Mouse (Mus musculus) limb, embryonic 14.5 days (tissue): ENCODE measurements around the gene Tk2. TPM values are rescaled to one million over a fixed set of nuclear protein-coding genes. Genes with fewer than 3 reads are reported as not detected.

ENCODE experiments used
- ATAC-seq: fragments of 200-750 bp; cut with Nextera tagmentation; 2 replicates; pipeline ENCODE4 v1.8.0; 2017; ENCODE audit warnings: low read depth, moderate number of reproducible peaks, moderate TSS enrichment; ENCODE audit not compliant: low FRiP score
- DNase-seq: peaks from one replicate; pipeline ENCODE4 v3.0.0-alpha.2; 2015; ENCODE audit warnings: low spot score
- H3K27ac ChIP-seq: fragments of 300-500 bp; sonication (generic); replicated peaks from 2 replicates; pipeline ENCODE4 v1.5.1; 2014; ENCODE audit warnings: low read depth, mild to moderate bottlenecking, low read length, moderate library complexity, mixed read lengths
- H3K27me3 ChIP-seq: fragments of 300-500 bp; sonication (generic); 2 replicates; pipeline ENCODE4 v1.6.1; 2014; ENCODE audit warnings: low read length, mixed read lengths; ENCODE audit not compliant: control insufficient read depth, insufficient read depth
- H3K36me3 ChIP-seq: fragments of 300-500 bp; sonication (generic); 2 replicates; pipeline ENCODE4 v1.6.1; 2014; ENCODE audit warnings: mild to moderate bottlenecking, low read length, moderate library complexity, mixed read lengths; ENCODE audit not compliant: control insufficient read depth, insufficient read depth
- H3K4me1 ChIP-seq: fragments of 300-500 bp; sonication (generic); 2 replicates; pipeline ENCODE4 v1.6.1; 2014; ENCODE audit warnings: antibody characterized with exemption, low read length, mixed read lengths; ENCODE audit not compliant: control insufficient read depth, insufficient read depth
- H3K4me2 ChIP-seq: fragments of 300-500 bp; sonication (generic); replicated peaks from 2 replicates; pipeline ENCODE4 v1.6.1; 2014; ENCODE audit warnings: low read depth, mild to moderate bottlenecking, low read length, moderate library complexity; ENCODE audit not compliant: severe bottlenecking
- H3K4me3 ChIP-seq: fragments of 300-500 bp; sonication (generic); replicated peaks from 2 replicates; pipeline ENCODE4 v1.5.1; 2014; ENCODE audit warnings: low read length
- H3K9ac ChIP-seq: fragments of 300-500 bp; sonication (generic); 2 replicates; pipeline ENCODE4 v1.6.1; 2014; ENCODE audit warnings: mild to moderate bottlenecking, low read depth, low read length, moderate library complexity; ENCODE audit not compliant: severe bottlenecking
- H3K9me3 ChIP-seq: fragments of 300-500 bp; sonication (generic); 2 replicates; pipeline ENCODE4 v1.6.1; 2016; ENCODE audit warnings: low read length; ENCODE audit not compliant: control insufficient read depth
- POLR2A ChIP-seq: fragments of 200-500 bp; IDR thresholded peaks from 2 replicates; pipeline ENCODE4 v1.8.0; 2012; ENCODE audit warnings: inconsistent platforms, mild to moderate bottlenecking, moderate library complexity, borderline replicate concordance; ENCODE audit not compliant: insufficient read depth, insufficient read length; ENCODE audit errors: extremely low read depth
- WGBS: fragments of 180-500 bp; shearing (Covaris S2); extraction: QIAGEN DNeasy Blood & Tissue Kit; methylation state at CpG from one replicate; pipeline ENCODE4 v1.1.7; 2014; 5-methylcytosine and 5-hydroxymethylcytosine counted together
- polyA plus RNA-seq, 2 experiments: library from polyadenylated mRNA; depleted of rRNA in 1 of 2; stranded (reverse) in 1 of 2; unstranded in 1 of 2; fragments of >200 nt; fragmentation: Nextera tagmentation in 1 of 2; extraction: Ambion mirVana in 1 of 2; gene quantifications; 2 replicates each; pipeline versions ENCODE4 v1.2.1 to v1.2.3; 2012 to 2014

Tk2 gene
- polyA plus RNA-seq, 2 experiments, result 18.5 to 19.2 TPM

- H3K9me3 ChIP-seq, result no peaks in the 10 kb centered on the region
- no peak overlapping the region for H3K9ac ChIP-seq
- no peak for ATAC-seq
- 92% methylated on average over 5 of the region's 5 CpGs for WGBS
- no peaks in the 10 kb centered on the region for H3K4me1 ChIP-seq
- no peaks in the 10 kb centered on the region for H3K27me3 ChIP-seq
- H3K4me2 ChIP-seq, result no peak overlapping the region
- H3K36me3 ChIP-seq, result peaks cover 90% of the 10 kb centered on the region
- TF ChIP-seq POLR2A, result no peak
- H3K4me3 ChIP-seq, result no peak overlapping the region
- H3K27ac ChIP-seq, result no peak overlapping the region
- no peak for DNase-seq
Measured at GRCm38 (mm10) chr8:104232919-104233318, 15.4 kb downstream of the Tk2 start.

DNA sequence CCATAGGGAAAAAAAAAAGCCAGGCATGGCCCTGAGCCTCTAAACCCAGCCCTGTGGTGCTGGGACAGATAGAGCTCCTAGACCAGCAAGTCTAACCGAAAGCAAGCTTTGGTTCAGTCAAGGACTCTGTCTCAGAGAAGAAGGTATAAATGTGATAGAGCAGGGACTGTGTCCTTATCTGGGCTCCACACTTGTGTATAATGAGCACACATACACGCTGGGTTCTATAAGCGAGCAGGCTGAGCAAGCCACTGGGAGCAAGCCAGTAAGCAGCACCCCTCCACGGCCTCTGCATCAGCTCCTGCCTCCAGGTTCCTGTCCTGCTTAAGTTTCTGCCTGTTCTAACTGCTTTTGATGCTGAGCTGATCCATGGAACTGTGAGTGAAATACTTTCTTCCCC, 16.3 kb downstream of the Tk2 start:
- Histone ChIP-seq H3K27ac (no peak overlapping the region), H3K9me3 (no peaks in the 10 kb centered on the region), H3K4me3 (no peak overlapping the region), H3K27me3 (no peaks in the 10 kb centered on the region), H3K4me2 (no peak overlapping the region), H3K9ac (no peak overlapping the region), H3K36me3 (peaks cover 91% of the 10 kb centered on the region), H3K4me1 (no peaks in the 10 kb centered on the region)
- no peak for TF ChIP-seq POLR2A
- DNase-seq (no peak), ATAC-seq (no peak)
- 97% methylated on average over 4 of the region's 4 CpGs for WGBS

DNA sequence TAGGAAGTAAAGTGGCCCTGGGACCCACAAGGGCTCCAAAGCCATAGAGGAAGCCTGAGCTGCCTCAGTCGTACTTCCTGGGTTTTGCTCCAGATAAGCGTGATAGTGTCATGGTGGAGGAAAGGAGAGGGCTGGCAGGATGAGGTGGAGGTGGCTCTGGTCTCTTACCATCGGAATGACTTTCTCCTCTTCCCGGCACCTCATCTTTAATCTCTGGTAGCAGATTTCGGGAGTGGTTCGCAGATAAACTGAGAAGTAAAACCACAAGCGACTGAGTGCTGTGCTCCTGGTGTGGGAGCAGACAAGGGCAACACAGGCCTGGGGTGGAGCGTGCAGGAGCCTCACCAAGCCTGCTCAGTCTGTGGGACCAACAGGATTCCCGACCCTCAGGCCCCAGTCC, 18.0 kb downstream of the Tk2 start:
- WGBS, result 95% methylated on average over 9 of the region's 9 CpGs
- no peaks in the 10 kb centered on the region for H3K27me3 ChIP-seq

DNA sequence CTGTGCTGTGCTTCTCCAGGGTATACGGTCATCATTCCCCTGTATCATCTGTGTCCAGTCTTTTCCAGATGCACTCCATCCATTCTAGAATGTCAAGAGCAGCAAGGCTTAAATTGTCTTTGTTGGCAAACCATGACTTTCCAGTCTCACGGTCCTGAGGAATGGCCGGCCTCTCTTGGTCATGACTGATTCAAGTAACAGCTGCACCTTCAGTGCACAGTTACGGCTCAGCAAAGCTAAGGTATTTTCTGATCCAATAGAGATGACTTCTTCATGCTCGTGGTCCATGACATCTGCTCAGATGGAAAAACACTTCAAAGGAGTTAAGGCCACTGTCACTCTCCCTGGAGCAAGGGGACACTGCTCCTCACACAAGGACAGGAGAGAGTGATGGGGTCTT, 21.3 kb downstream of the Tk2 start:
- Histone ChIP-seq H3K36me3 (peaks cover 60% of the 10 kb centered on the region), H3K4me3 (no peak overlapping the region), H3K4me2 (no peak overlapping the region), H3K9me3 (no peaks in the 10 kb centered on the region; the same call in 1 of the 2 replicates), H3K27ac (no peak overlapping the region), H3K27me3 (no peaks in the 10 kb centered on the region), H3K4me1 (no peaks in the 10 kb centered on the region), H3K9ac (no peak overlapping the region)
- no peak for ATAC-seq
- WGBS, result 91% methylated on average over 5 of the region's 5 CpGs
- TF ChIP-seq POLR2A, result no peak
- DNase-seq, result no peak

More for the DNA sequence above, 18.0 kb downstream of the Tk2 start:
- Histone ChIP-seq H3K4me3 (no peak overlapping the region), H3K36me3 (peaks cover 87% of the 10 kb centered on the region), H3K9me3 (no peaks in the 10 kb centered on the region), H3K9ac (no peak overlapping the region), H3K27ac (no peak overlapping the region), H3K4me2 (no peak overlapping the region), H3K4me1 (no peaks in the 10 kb centered on the region)
- DNase-seq (no peak), ATAC-seq (no peak)
- TF ChIP-seq POLR2A, result no peak

DNA sequence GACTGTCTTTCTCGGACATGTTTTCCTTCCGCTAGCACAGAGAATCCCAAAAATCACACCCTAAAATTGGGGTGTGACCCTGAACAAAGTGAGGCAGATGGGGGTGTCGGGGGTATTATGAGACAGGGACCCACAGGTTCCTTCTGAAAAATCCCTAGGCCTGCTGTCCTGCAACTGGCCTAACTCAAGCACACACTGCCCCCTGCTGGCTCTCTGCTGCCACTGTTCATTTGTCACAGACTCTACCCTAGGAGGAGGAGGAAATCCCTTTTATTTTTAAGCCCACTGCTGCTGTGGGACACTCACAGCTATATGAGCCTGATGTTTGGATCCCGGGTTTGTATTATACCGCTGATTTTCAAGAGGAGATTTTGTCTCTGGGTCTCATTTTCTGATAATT, 28.6 kb downstream of the Tk2 start:
- H3K9ac ChIP-seq, result no peak overlapping the region
- no peak overlapping the region for H3K4me3 ChIP-seq
- DNase-seq, result peak; percentile 79
- no peaks in the 10 kb centered on the region for H3K4me1 ChIP-seq
- TF ChIP-seq POLR2A, result no peak
- no peaks in the 10 kb centered on the region for H3K36me3 ChIP-seq
- no peaks in the 10 kb centered on the region; the same call in 1 of the 2 replicates for H3K9me3 ChIP-seq
- peak; percentile 68; the same call in 1 of the 2 replicates for ATAC-seq
- no peak overlapping the region for H3K4me2 ChIP-seq
- no peak overlapping the region for H3K27ac ChIP-seq
- 46% methylated on average over 5 of the region's 5 CpGs for WGBS
- no peaks in the 10 kb centered on the region for H3K27me3 ChIP-seq

DNA sequence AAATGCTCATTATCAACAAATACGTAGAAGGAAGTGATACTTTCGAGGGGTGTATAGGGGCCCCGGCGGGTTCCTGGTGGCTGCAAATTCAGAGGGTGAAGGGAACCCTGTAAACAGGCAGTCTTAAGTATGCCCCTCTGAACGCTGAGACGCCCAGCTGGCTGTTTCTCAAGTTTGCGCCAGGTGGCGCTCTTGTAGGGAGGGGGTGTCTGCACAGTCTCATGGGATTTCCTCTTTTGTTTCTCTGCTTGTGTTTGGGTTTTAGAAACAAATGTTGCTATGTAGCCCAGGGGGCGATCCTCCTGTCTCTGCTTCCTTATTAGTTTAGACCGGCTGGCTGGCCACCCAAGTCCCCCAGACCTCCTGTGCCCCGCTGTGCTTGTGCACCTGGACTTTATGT, 29.3 kb downstream of the Tk2 start:
- peak; percentile 12 for DNase-seq
- no peak overlapping the region for H3K9ac ChIP-seq
- no peaks in the 10 kb centered on the region for H3K27me3 ChIP-seq
- 28% methylated on average over 11 of the region's 11 CpGs for WGBS
- no peaks in the 10 kb centered on the region for H3K9me3 ChIP-seq
- H3K4me1 ChIP-seq, result no peaks in the 10 kb centered on the region
- no peak overlapping the region for H3K27ac ChIP-seq
- no peak overlapping the region for H3K4me2 ChIP-seq
- TF ChIP-seq POLR2A, result no peak
- no peak overlapping the region for H3K4me3 ChIP-seq
- no peak for ATAC-seq
- no peaks in the 10 kb centered on the region for H3K36me3 ChIP-seq
